Mouse (Mus musculus) midbrain, embryonic 14.5 days (tissue): ENCODE results near the gene Basp1. TPM values are rescaled to one million over a fixed set of nuclear protein-coding genes. Genes with fewer than 3 reads are reported as not detected.

Experiments
- ATAC-seq: fragments of 200-750 bp; cut with Nextera tagmentation; 2 replicates; pipeline ENCODE4 v1.8.0; 2017; ENCODE audit warnings: moderate number of reproducible peaks, moderate library complexity; ENCODE audit not compliant: low FRiP score, low TSS enrichment
- DNase-seq: peaks from one replicate; pipeline ENCODE4 v3.0.0-alpha.2; 2015
- H3K27ac ChIP-seq: fragments of 300-500 bp; sonication (generic); replicated peaks from 2 replicates; pipeline ENCODE4 v1.5.1; 2014; ENCODE audit warnings: mild to moderate bottlenecking, low read depth, low read length, moderate library complexity
- H3K27me3 ChIP-seq: fragments of 300-500 bp; sonication (generic); 2 replicates; pipeline ENCODE4 v1.6.1; 2014; ENCODE audit warnings: low read length, control low read depth, mixed read lengths; ENCODE audit not compliant: control insufficient read depth, insufficient read depth
- H3K36me3 ChIP-seq: fragments of 300-500 bp; sonication (generic); 2 replicates; pipeline ENCODE4 v1.6.1; 2014; ENCODE audit warnings: low read length, control low read depth; ENCODE audit not compliant: control insufficient read depth, insufficient read depth
- H3K4me1 ChIP-seq: fragments of 300-500 bp; sonication (generic); 2 replicates; pipeline ENCODE4 v1.6.1; 2014; ENCODE audit warnings: mild to moderate bottlenecking, antibody characterized with exemption, low read length, control low read depth; ENCODE audit not compliant: control insufficient read depth, insufficient read depth
- H3K4me2 ChIP-seq: fragments of 300-500 bp; sonication (generic); 2 replicates; pipeline ENCODE4 v1.6.1; 2014; ENCODE audit warnings: mild to moderate bottlenecking, low read length, moderate library complexity
- H3K4me3 ChIP-seq: fragments of 300-500 bp; sonication (generic); replicated peaks from 2 replicates; pipeline ENCODE4 v1.5.1; 2014; ENCODE audit warnings: low read depth, low read length
- H3K9ac ChIP-seq: fragments of 300-500 bp; sonication (generic); replicated peaks from 2 replicates; pipeline ENCODE4 v1.6.1; 2014; ENCODE audit warnings: mild to moderate bottlenecking, low read length, moderate library complexity
- H3K9me3 ChIP-seq: fragments of 300-500 bp; sonication (generic); 2 replicates; pipeline ENCODE4 v1.6.1; 2016; ENCODE audit warnings: low read length, control low read depth, mixed read lengths; ENCODE audit not compliant: control insufficient read depth
- WGBS: fragments of 180-500 bp; shearing (Covaris S2); extraction: QIAGEN DNeasy Blood & Tissue Kit; methylation state at CpG from one replicate; pipeline ENCODE4 v1.1.7; 2014; 5-methylcytosine and 5-hydroxymethylcytosine counted together
- polyA plus RNA-seq: library from polyadenylated mRNA; unstranded; fragments of >200 nt; fragmentation: Nextera tagmentation; extraction: Ambion mirVana; gene quantifications from 2 replicates; pipeline ENCODE4 v1.2.1, GENCODE M21; 2014

The Basp1 gene
- polyA plus RNA-seq, 1 experiment from 2014 or later: 227 TPM

GRCm38 (mm10) chr15:25447136-25447535, 33.6 kb upstream of the Basp1 start:
- no peak overlapping the region for H3K9ac ChIP-seq
- no peak overlapping the region for H3K4me2 ChIP-seq
- WGBS: 72% methylated on average over 6 of the region's 6 CpGs
- DNase-seq (no peak), ATAC-seq (no peak)
- H3K4me1 ChIP-seq: 0 out of 2 replicates have a peak, but pooled peaks cover 10% of the 10 kb centered on the region
- no peak overlapping the region for H3K4me3 ChIP-seq
- H3K36me3 ChIP-seq: no peaks in the 10 kb centered on the region
- H3K27ac ChIP-seq: no peak overlapping the region
- no peaks in the 10 kb centered on the region for H3K27me3 ChIP-seq
- no peaks in the 10 kb centered on the region for H3K9me3 ChIP-seq

DNA sequence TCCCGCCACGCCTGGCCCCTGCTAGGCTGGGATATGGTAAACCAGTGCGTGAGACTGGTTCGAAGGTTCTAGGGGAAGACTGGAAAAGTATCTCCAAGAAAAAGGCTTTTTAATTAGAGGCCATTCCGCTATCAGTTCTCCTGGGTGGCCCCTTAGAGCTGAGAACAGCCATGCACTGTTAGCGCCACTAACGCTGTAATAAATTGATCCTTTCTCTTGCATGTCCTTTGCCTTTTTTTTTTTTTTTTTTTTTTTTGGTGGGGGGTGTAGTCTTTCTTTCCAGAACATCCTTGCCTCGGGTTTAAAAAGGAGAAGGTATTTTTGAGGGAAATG, 32.6 kb upstream of the Basp1 start:
- no peak overlapping the region for H3K27ac ChIP-seq
- 0 out of 2 replicates have a peak, but pooled peaks cover 17% of the 10 kb centered on the region for H3K4me1 ChIP-seq
- no peaks in the 10 kb centered on the region for H3K9me3 ChIP-seq
- H3K4me2 ChIP-seq: peak overlapping the region; percentile 39
- no peaks in the 10 kb centered on the region for H3K27me3 ChIP-seq
- 30% methylated on average over 8 of the region's 8 CpGs for WGBS
- H3K36me3 ChIP-seq: no peaks in the 10 kb centered on the region
- no peak for ATAC-seq
- DNase-seq: no peak
- no peak overlapping the region for H3K4me3 ChIP-seq
- H3K9ac ChIP-seq: no peak overlapping the region

- Histone ChIP-seq H3K27ac (no peak overlapping the region), H3K9ac (no peak overlapping the region), H3K4me1 (0 out of 2 replicates have a peak, but pooled peaks cover 17% of the 10 kb centered on the region), H3K9me3 (no peaks in the 10 kb centered on the region), H3K36me3 (no peaks in the 10 kb centered on the region), H3K27me3 (no peaks in the 10 kb centered on the region), H3K4me2 (peak overlapping the region; percentile 39), H3K4me3 (no peak overlapping the region)
- DNase-seq: peak; percentile 57
- peak; percentile 51; the same call in 1 of the 2 replicates for ATAC-seq
- 4% methylated on average over 17 of the region's 17 CpGs for WGBS
Measured at GRCm38 (mm10) chr15:25445361-25446154, 32.0 kb upstream of the Basp1 start.

- 84% methylated on average over 10 of the region's 10 CpGs for WGBS
- H3K27ac ChIP-seq: no peak overlapping the region
- H3K36me3 ChIP-seq: no peaks in the 10 kb centered on the region
- H3K27me3 ChIP-seq: no peaks in the 10 kb centered on the region
- DNase-seq: no peak
- H3K4me3 ChIP-seq: no peak overlapping the region
- no peak for ATAC-seq
- H3K4me1 ChIP-seq: 0 out of 2 replicates have a peak, but pooled peaks cover 17% of the 10 kb centered on the region
- no peak overlapping the region for H3K9ac ChIP-seq
- no peaks in the 10 kb centered on the region for H3K9me3 ChIP-seq
- H3K4me2 ChIP-seq: no peak overlapping the region
Measured at GRCm38 (mm10) chr15:25444208-25444607, 30.6 kb upstream of the Basp1 start.

DNA sequence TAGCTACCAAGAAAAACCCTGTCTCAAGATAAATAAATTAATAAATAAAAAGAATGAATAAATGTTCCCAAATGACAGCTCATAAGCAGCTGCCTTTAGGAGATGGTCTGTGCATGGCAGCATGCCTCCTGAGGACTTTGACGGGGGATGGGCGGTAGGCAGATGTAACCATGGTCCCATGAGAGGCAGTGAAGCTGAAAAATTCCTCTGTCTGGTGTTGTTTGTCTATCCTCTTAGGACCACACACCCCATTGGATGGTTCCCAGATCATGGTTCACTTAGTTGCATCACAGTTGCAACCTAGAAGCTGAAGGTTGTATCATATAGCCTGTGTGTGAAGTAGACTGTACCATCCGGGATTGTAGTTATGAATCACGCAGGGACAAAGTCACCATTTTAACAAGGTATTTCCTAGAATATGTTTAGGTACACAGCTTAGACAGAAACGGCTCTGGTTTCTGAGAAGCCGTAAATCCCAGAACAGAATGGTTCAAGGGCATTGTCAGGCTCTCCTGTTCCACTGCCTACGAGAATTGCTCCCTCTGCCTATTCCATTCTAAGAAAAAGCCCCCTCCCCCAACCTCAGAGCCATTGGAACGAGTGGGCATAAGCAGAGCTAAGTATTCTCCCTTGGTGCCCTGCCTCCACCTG, 29.7 kb upstream of the Basp1 start:
- no peaks in the 10 kb centered on the region for H3K27me3 ChIP-seq
- H3K27ac ChIP-seq: no peak overlapping the region
- 0 out of 2 replicates have a peak, but pooled peaks cover 17% of the 10 kb centered on the region for H3K4me1 ChIP-seq
- H3K4me2 ChIP-seq: no peak overlapping the region
- no peaks in the 10 kb centered on the region for H3K9me3 ChIP-seq
- H3K36me3 ChIP-seq: no peaks in the 10 kb centered on the region
- DNase-seq (no peak), ATAC-seq (no peak)
- no peak overlapping the region for H3K9ac ChIP-seq
- no peak overlapping the region for H3K4me3 ChIP-seq
- 77% methylated on average over 8 of the region's 8 CpGs for WGBS

DNA sequence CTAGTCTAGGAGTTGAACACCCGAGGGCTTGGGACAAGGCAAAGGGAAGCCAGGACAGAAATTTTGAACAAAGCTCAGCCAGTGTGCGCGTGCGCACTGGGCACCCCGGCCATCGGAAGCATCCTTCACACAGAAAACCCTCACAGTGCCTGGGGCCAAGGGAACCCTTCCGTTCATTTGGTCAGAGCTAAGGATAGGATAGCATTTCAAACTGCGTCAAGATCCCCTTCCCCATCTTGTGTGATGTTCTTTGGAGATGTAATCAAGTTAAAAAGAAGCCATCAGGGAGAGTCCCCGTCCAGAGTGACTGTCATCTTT, 28.3 kb upstream of the Basp1 start:
- no peak overlapping the region for H3K9ac ChIP-seq
- H3K27me3 ChIP-seq: no peaks in the 10 kb centered on the region
- no peak overlapping the region for H3K4me2 ChIP-seq
- ATAC-seq (no peak), DNase-seq (no peak)
- H3K4me1 ChIP-seq: 0 out of 2 replicates have a peak, but pooled peaks cover 17% of the 10 kb centered on the region
- no peak overlapping the region for H3K27ac ChIP-seq
- H3K36me3 ChIP-seq: no peaks in the 10 kb centered on the region
- H3K4me3 ChIP-seq: no peak overlapping the region
- no peaks in the 10 kb centered on the region for H3K9me3 ChIP-seq
- 62% methylated on average over 9 of the region's 9 CpGs for WGBS

GRCm38 (mm10) chr15:25440991-25441867, 27.7 kb upstream of the Basp1 start:
- Histone ChIP-seq H3K36me3 (no peaks in the 10 kb centered on the region), H3K9me3 (no peaks in the 10 kb centered on the region), H3K9ac (no peak overlapping the region), H3K27ac (no peak overlapping the region), H3K4me2 (peak overlapping the region; percentile 30), H3K4me1 (0 out of 2 replicates have a peak, but pooled peaks cover 17% of the 10 kb centered on the region), H3K4me3 (no peak overlapping the region), H3K27me3 (no peaks in the 10 kb centered on the region)
- ATAC-seq (no peak), DNase-seq (peak; percentile 87)
- 21% methylated on average over 24 of the region's 24 CpGs for WGBS

DNA sequence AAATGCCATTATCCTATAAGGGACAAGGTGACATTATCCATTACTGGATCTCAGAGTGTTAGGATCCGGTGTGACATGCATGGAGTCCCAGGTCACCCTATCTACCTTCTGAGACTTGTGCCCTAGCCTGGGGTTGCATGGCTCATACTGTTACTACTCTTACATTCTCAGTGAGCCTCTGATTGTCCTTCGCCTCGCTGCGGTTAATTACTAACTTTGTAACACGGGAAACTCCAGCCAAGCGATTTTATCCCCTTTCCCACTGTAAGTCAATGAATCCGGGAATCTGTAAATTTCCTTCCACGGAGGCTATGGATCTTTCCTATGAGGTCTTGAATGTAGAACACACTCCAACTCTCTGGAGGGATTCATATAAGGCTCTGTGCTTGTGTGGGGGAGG, 26.8 kb upstream of the Basp1 start:
- WGBS: 84% methylated on average over 8 of the region's 8 CpGs
- Histone ChIP-seq H3K27ac (no peak overlapping the region), H3K4me1 (0 out of 2 replicates have a peak, but pooled peaks cover 9% of the 10 kb centered on the region), H3K4me2 (no peak overlapping the region), H3K9me3 (no peaks in the 10 kb centered on the region), H3K36me3 (no peaks in the 10 kb centered on the region), H3K9ac (no peak overlapping the region), H3K4me3 (no peak overlapping the region), H3K27me3 (no peaks in the 10 kb centered on the region)
- DNase-seq (no peak), ATAC-seq (no peak)
